Mouse (Mus musculus) midbrain, postnatal 0 days (tissue): ENCODE measurements around the gene Def8. TPM values are rescaled to one million over a fixed set of nuclear protein-coding genes. Genes with fewer than 3 reads are reported as not detected.

Source experiments
- ATAC-seq: fragments of 200-750 bp; cut with Nextera tagmentation; 2 replicates; pipeline ENCODE4 v1.8.0; 2017; ENCODE audit warnings: moderate number of reproducible peaks, mild to moderate bottlenecking, moderate TSS enrichment, moderate library complexity; ENCODE audit not compliant: low FRiP score
- DNase-seq: peaks from one replicate; pipeline ENCODE4 v3.0.0-alpha.2; 2015; ENCODE audit warnings: low spot score
- H3K27ac ChIP-seq: fragments of 300-500 bp; sonication (generic); 2 replicates; pipeline ENCODE4 v1.5.1; 2014; ENCODE audit warnings: low read depth, mild to moderate bottlenecking, low read length, mixed read lengths
- H3K27me3 ChIP-seq: fragments of 300-500 bp; sonication (generic); 2 replicates; pipeline ENCODE4 v1.6.1; 2014; ENCODE audit warnings: low read length, control low read depth, mixed read lengths; ENCODE audit not compliant: insufficient read depth
- H3K36me3 ChIP-seq: fragments of 300-500 bp; sonication (generic); 2 replicates; pipeline ENCODE4 v1.6.1; 2014; ENCODE audit warnings: low read length, control low read depth, mixed read lengths; ENCODE audit not compliant: insufficient read depth
- H3K4me1 ChIP-seq: fragments of 300-500 bp; sonication (generic); 2 replicates; pipeline ENCODE4 v1.6.1; 2014; ENCODE audit warnings: mild to moderate bottlenecking, control low read depth, antibody characterized with exemption, low read length, mixed read lengths; ENCODE audit not compliant: insufficient read depth
- H3K4me2 ChIP-seq: fragments of 300-500 bp; sonication (generic); 2 replicates; pipeline ENCODE4 v1.6.1; 2014; ENCODE audit warnings: low read depth, mild to moderate bottlenecking, low read length, mixed read lengths; ENCODE audit not compliant: poor library complexity, severe bottlenecking
- H3K4me3 ChIP-seq: fragments of 300-500 bp; sonication (generic); 2 replicates; pipeline ENCODE4 v1.5.1; 2014; ENCODE audit warnings: low read depth, mild to moderate bottlenecking, low read length, moderate library complexity
- H3K9ac ChIP-seq: fragments of 300-500 bp; sonication (generic); replicated peaks from 2 replicates; pipeline ENCODE4 v1.6.1; 2014; ENCODE audit warnings: mild to moderate bottlenecking, low read length, moderate library complexity, mixed read lengths; ENCODE audit not compliant: poor library complexity, severe bottlenecking
- H3K9me3 ChIP-seq: fragments of 300-500 bp; sonication (generic); 2 replicates; pipeline ENCODE4 v1.6.1; 2016; ENCODE audit warnings: low read length, control low read depth
- CTCF ChIP-seq: IDR thresholded peaks from 2 replicates; pipeline ENCODE4 v1.5.1; 2016; ENCODE audit warnings: antibody characterized with exemption, mild to moderate bottlenecking
- WGBS: fragments of 180-500 bp; shearing (Covaris S2); extraction: QIAGEN DNeasy Blood & Tissue Kit; methylation state at CpG from one replicate; pipeline ENCODE4 v1.1.7; 2014; 5-methylcytosine and 5-hydroxymethylcytosine counted together
- polyA plus RNA-seq: library from polyadenylated mRNA; unstranded; fragments of >200 nt; fragmentation: Nextera tagmentation; extraction: Ambion mirVana; gene quantifications from 2 replicates; pipeline ENCODE4 v1.2.1, GENCODE M21; 2015
- total RNA-seq: library from RNA; depleted of rRNA; stranded (reverse); fragments of >200 nt; gene quantifications from 2 replicates; pipeline ENCODE4 v1.2.3, GENCODE M21; 2014; rRNA removed

Gene Def8
- 47.6 and 49.4 TPM in 2 replicates for total RNA-seq
- polyA plus RNA-seq: 36.4 and 39.4 TPM in 2 replicates

GRCm38 (mm10) chr8:123423441-123423840, at the start of gene Def8:
Gene Def8 (plus strand): TSS chr8:123423527.
- H3K9me3 ChIP-seq: peaks cover 7% of the 10 kb centered on the region; the same call in 1 of the 2 replicates
- H3K27me3 ChIP-seq: no peaks in the 10 kb centered on the region
- no peak for TF ChIP-seq CTCF
- peak within 1 kb of the TSS; percentile 30; the same call in 1 of the 2 replicates for H3K4me2 ChIP-seq
- H3K4me3 ChIP-seq: no peak within 1 kb of the TSS
- ATAC-seq (no peak), DNase-seq (no peak)
- H3K4me1 ChIP-seq: no peaks in the 10 kb centered on the region
- H3K36me3 ChIP-seq: peaks cover 21% of the 10 kb centered on the region
- H3K9ac ChIP-seq: peak within 1 kb of the TSS; percentile 39; the same call in 1 of the 2 replicates
- no peak within 1 kb of the TSS for H3K27ac ChIP-seq
- WGBS: 74% methylated on average over 7 of the region's 7 CpGs

- peak overlapping the region; percentile 61 for H3K4me3 ChIP-seq
- WGBS: under 1% methylated on average over 20 of the region's 20 CpGs
- TF ChIP-seq CTCF: no peak
Observed at GRCm38 (mm10) chr8:123374239-123374578, 49.1 kb upstream of the Def8 start.

GRCm38 (mm10) chr8:123375701-123376100, 47.6 kb upstream of the Def8 start:
- H3K36me3 ChIP-seq: no peaks in the 10 kb centered on the region; the same call in 1 of the 2 replicates
- ATAC-seq (no peak), DNase-seq (no peak)
- H3K4me1 ChIP-seq: peaks cover 8% of the 10 kb centered on the region; the same call in 1 of the 2 replicates
- 77% methylated on average over 10 of the region's 10 CpGs for WGBS
- no peaks in the 10 kb centered on the region for H3K27me3 ChIP-seq
- H3K27ac ChIP-seq: no peak overlapping the region; the same call in 1 of the 2 replicates
- H3K4me3 ChIP-seq: no peak overlapping the region
- no peaks in the 10 kb centered on the region for H3K9me3 ChIP-seq
- H3K4me2 ChIP-seq: no peak overlapping the region
- no peak for TF ChIP-seq CTCF
- H3K9ac ChIP-seq: no peak overlapping the region

More at GRCm38 (mm10) chr8:123374239-123374578, 49.1 kb upstream of the Def8 start:
- Histone ChIP-seq H3K36me3 (peaks cover 11% of the 10 kb centered on the region), H3K9ac (peak overlapping the region; percentile 85), H3K27ac (peak overlapping the region; percentile 94), H3K9me3 (no peaks in the 10 kb centered on the region), H3K4me1 (peaks cover 8% of the 10 kb centered on the region; the same call in 1 of the 2 replicates), H3K27me3 (no peaks in the 10 kb centered on the region), H3K4me2 (peak overlapping the region; percentile 52)
- DNase-seq (peak; percentile 92), ATAC-seq (peak; percentile 79)

- no peak for TF ChIP-seq CTCF
- ATAC-seq: no peak
- Histone ChIP-seq H3K27me3 (no peaks in the 10 kb centered on the region), H3K9me3 (no peaks in the 10 kb centered on the region), H3K9ac (no peak overlapping the region), H3K36me3 (no peaks in the 10 kb centered on the region; the same call in 1 of the 2 replicates), H3K4me2 (no peak overlapping the region), H3K27ac (no peak overlapping the region), H3K4me3 (no peak overlapping the region), H3K4me1 (peaks cover 8% of the 10 kb centered on the region; the same call in 1 of the 2 replicates)
- DNase-seq: peak; percentile 7
- WGBS: 47% methylated on average over 8 of the region's 8 CpGs
Observed at GRCm38 (mm10) chr8:123376106-123376505, 47.2 kb upstream of the Def8 start.

GRCm38 (mm10) chr8:123381711-123382110, 41.6 kb upstream of the Def8 start:
- H3K27ac ChIP-seq: no peak overlapping the region
- H3K9ac ChIP-seq: no peak overlapping the region
- H3K4me1 ChIP-seq: no peaks in the 10 kb centered on the region
- H3K4me3 ChIP-seq: no peak overlapping the region
- DNase-seq (no peak), ATAC-seq (no peak)
- H3K27me3 ChIP-seq: no peaks in the 10 kb centered on the region
- peaks cover 40% of the 10 kb centered on the region for H3K36me3 ChIP-seq
- 90% methylated on average over 4 of the region's 4 CpGs for WGBS
- no peak for TF ChIP-seq CTCF
- H3K9me3 ChIP-seq: no peaks in the 10 kb centered on the region
- H3K4me2 ChIP-seq: no peak overlapping the region

- WGBS: 87% methylated on average over 8 of the region's 8 CpGs
- ATAC-seq: no peak
- H3K36me3 ChIP-seq: peaks cover 48% of the 10 kb centered on the region
Observed at GRCm38 (mm10) chr8:123382516-123382915, 40.8 kb upstream of the Def8 start.

More at GRCm38 (mm10) chr8:123382516-123382915, 40.8 kb upstream of the Def8 start:
- no peaks in the 10 kb centered on the region for H3K9me3 ChIP-seq
- no peak overlapping the region for H3K27ac ChIP-seq
- no peaks in the 10 kb centered on the region for H3K4me1 ChIP-seq
- no peak overlapping the region for H3K4me3 ChIP-seq
- H3K4me2 ChIP-seq: no peak overlapping the region
- H3K9ac ChIP-seq: no peak overlapping the region
- TF ChIP-seq CTCF: no peak
- DNase-seq: no peak
- H3K27me3 ChIP-seq: no peaks in the 10 kb centered on the region
